Mouse (Mus musculus) liver, adult 2 months (tissue): ENCODE data around the gene Armc6.

Experiments
- CTCF ChIP-seq: fragments of 200-500 bp; IDR thresholded peaks from 2 replicates; pipeline ENCODE4 v1.5.1; 2011; ENCODE audit warnings: low read depth, low read length, control low read depth
- POLR2A ChIP-seq: fragments of 200-500 bp; IDR thresholded peaks from 2 replicates; pipeline ENCODE4 v1.6.1; 2011; ENCODE audit warnings: low read length, control low read depth; ENCODE audit not compliant: insufficient read depth; ENCODE audit errors: extremely low read depth

DNA sequence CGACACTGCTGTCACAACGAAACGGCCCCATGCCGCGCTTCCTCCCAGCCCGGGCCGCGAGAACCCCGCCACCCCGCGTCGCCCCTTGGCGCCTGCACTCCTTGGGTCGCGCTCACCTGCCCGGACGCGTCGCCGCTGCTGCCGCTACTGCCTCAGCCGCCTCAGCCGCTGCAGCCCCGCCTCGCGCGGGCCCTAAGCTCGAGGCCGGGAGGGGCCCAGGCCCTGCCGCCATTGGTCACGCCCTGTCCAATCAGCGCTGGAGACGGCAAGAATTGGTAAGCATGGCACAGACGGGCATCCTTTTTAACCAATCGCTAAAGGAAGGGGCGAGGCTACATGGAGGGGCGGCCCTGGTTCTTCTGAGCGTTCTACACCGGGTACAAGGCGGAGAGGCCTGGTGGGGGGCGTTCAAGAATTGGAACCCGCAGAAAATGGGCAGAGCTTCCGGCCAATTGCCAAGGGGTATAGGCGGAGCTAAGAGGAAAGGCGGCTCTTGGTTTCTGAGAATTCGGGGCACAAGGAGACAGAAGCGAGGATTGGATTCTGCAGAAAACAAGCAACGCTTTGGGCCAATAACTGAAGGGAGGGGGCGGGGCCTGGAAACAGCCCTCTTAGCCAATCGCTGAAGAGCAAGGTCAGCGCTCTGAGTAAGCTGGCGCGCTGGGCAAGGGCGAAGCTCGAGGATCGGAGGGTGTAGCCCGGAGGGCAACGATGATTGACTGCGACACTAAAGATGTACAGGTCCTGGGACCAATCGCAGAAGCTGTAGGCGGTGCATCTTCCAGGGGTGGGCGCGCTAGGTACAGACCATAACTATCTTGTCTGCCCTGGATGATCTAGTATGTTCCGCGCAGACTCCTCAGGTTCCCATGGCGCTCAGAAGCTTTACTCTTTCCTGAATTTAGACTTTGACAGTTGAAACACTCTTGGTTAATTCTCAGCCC is 21.9 kb downstream of the Armc6 start, which contains the start of gene Slc25a42:
- no peak for TF ChIP-seq CTCF
- peak; percentile 96 for TF ChIP-seq POLR2A
